Comparison of ENCODE assay signal across 21 mouse cellular contexts in genomic region chr9:56451570-56451969, GRCm38 (mm10). TPM values are rescaled to one million over a fixed set of nuclear protein-coding genes. Genes with fewer than 3 reads are reported as not detected.
DNase-seq lines count a peak whose midpoint lies in the region; ATAC-seq lines count a peak whose summit lies in the region.
"Had no signal": no experiment of that assay in that cellular context is flagged by ENCODE, and none has a peak within 500 bp of the region (broad histone marks: within the 10 kb centered on the region; RNA-seq: fewer than 3 reads in every experiment).

No protein-coding gene starts in this region.

- H3K27me3 ChIP-seq in hindbrain, embryonic 15.5 days: no peaks in the 10 kb centered on the region
- H3K27me3 ChIP-seq in hindbrain, embryonic 12.5 days: no peaks in the 10 kb centered on the region
- H3K27me3 ChIP-seq in midbrain, embryonic 14.5 days (ENCODE audit: control insufficient read depth, insufficient read depth, low read length): no peaks in the 10 kb centered on the region
- H3K27me3 ChIP-seq in midbrain, embryonic 10.5 days (ENCODE audit: low read depth, poor library complexity, severe bottlenecking): no peaks in the 10 kb centered on the region
- H3K27me3 ChIP-seq: CH12.LX; limb, embryonic 12.5 days; liver, embryonic 13.5 days; midbrain, embryonic 12.5 days; stomach, embryonic 15.5 days had no signal

- no peak overlapping the region for H3K4me2 ChIP-seq in hindbrain, embryonic 15.5 days
- no peak overlapping the region for H3K4me2 ChIP-seq in hindbrain, embryonic 12.5 days (replicated peaks)
- H3K4me2 ChIP-seq in midbrain, embryonic 14.5 days (ENCODE audit: low read length): no peak overlapping the region
- H3K4me2 ChIP-seq: limb, embryonic 12.5 days; liver, embryonic 13.5 days; midbrain, embryonic 12.5 days; stomach, embryonic 15.5 days had no signal

- no peak for ATAC-seq in hindbrain, embryonic 15.5 days (ENCODE audit: low FRiP score, low read depth)
- no peak for ATAC-seq in hindbrain, embryonic 12.5 days (ENCODE audit: low FRiP score)
- no peak for ATAC-seq in midbrain, embryonic 14.5 days (ENCODE audit: low FRiP score, low TSS enrichment)

- 0 out of 2 replicates have a peak overlapping the region, but pooled peaks have one; percentile 1 for H3K27ac ChIP-seq in hindbrain, embryonic 15.5 days (replicated peaks)
- H3K27ac ChIP-seq in hindbrain, embryonic 12.5 days: no peak overlapping the region
- H3K27ac ChIP-seq in midbrain, embryonic 14.5 days (replicated peaks; ENCODE audit: low read depth, low read length): no peak overlapping the region
- no peak overlapping the region for H3K27ac ChIP-seq in midbrain, embryonic 10.5 days (replicated peaks)
- H3K27ac ChIP-seq: embryonic facial prominence, embryonic 10.5 days; limb, embryonic 12.5 days; liver, embryonic 13.5 days; midbrain, embryonic 12.5 days; stomach, embryonic 15.5 days had no signal

- H3K36me3 ChIP-seq in hindbrain, embryonic 15.5 days: no peaks in the 10 kb centered on the region
- H3K36me3 ChIP-seq in hindbrain, embryonic 12.5 days: no peaks in the 10 kb centered on the region
- no peaks in the 10 kb centered on the region for H3K36me3 ChIP-seq in midbrain, embryonic 14.5 days (ENCODE audit: control insufficient read depth, insufficient read depth, low read length)
- H3K36me3 ChIP-seq in midbrain, embryonic 10.5 days: peaks cover 8% of the 10 kb centered on the region; the same call in 1 of the 2 replicates
- H3K36me3 ChIP-seq: liver, embryonic 13.5 days; stomach, embryonic 15.5 days had no signal

- WGBS in hindbrain, embryonic 15.5 days: 73% methylated on average over 6 of the region's 6 CpGs
- 93% methylated on average over 6 of the region's 6 CpGs for WGBS in hindbrain, embryonic 12.5 days
- 91% methylated on average over 6 of the region's 6 CpGs for WGBS in midbrain, embryonic 14.5 days
- WGBS in midbrain, embryonic 10.5 days: 93% methylated on average over 6 of the region's 6 CpGs

- no peaks in the 10 kb centered on the region; the same call in 1 of the 2 replicates for H3K4me1 ChIP-seq in hindbrain, embryonic 15.5 days (replicated peaks)
- no peaks in the 10 kb centered on the region for H3K4me1 ChIP-seq in hindbrain, embryonic 12.5 days
- H3K4me1 ChIP-seq in midbrain, embryonic 14.5 days (ENCODE audit: control insufficient read depth, insufficient read depth, low read length): no peaks in the 10 kb centered on the region
- H3K4me1 ChIP-seq in midbrain, embryonic 10.5 days: no peaks in the 10 kb centered on the region
- H3K4me1 ChIP-seq: embryonic facial prominence, embryonic 10.5 days; limb, embryonic 12.5 days; midbrain, embryonic 12.5 days; stomach, embryonic 15.5 days had no signal

- DNase-seq in cerebellum, adult 9-11 months: peak; percentile 43
- no peak for DNase-seq in cerebellum, adult 8-10 months
- DNase-seq in midbrain, embryonic 14.5 days: peak; percentile 8
- DNase-seq in midbrain, embryonic 10.5 days (ENCODE audit: low spot score): no peak
- peak; percentile 18 to 24 for DNase-seq in cerebellum, postnatal 10 days
- DNase-seq: adrenal gland, postnatal 14 days; gastrocnemius, postnatal 10 days; heart, adult 18-20 months; heart, postnatal 36 days; kidney, adult 11 months; liver, embryonic 13.5 days; right cerebral cortex, postnatal 25 days; thymus, adult 18-20 months had no signal

- H3K9me3 ChIP-seq in hindbrain, embryonic 15.5 days: no peaks in the 10 kb centered on the region
- H3K9me3 ChIP-seq in hindbrain, embryonic 12.5 days (replicated peaks): no peaks in the 10 kb centered on the region
- H3K9me3 ChIP-seq in midbrain, embryonic 14.5 days (ENCODE audit: control insufficient read depth, low read length): no peaks in the 10 kb centered on the region
- H3K9me3 ChIP-seq in midbrain, embryonic 10.5 days (replicated peaks): no peaks in the 10 kb centered on the region
- H3K9me3 ChIP-seq: embryonic facial prominence, embryonic 10.5 days; limb, embryonic 12.5 days; liver, embryonic 13.5 days; midbrain, embryonic 12.5 days; stomach, embryonic 15.5 days had no signal

- H3K9ac ChIP-seq in hindbrain, embryonic 15.5 days: no peak overlapping the region
- no peak overlapping the region for H3K9ac ChIP-seq in hindbrain, embryonic 12.5 days
- H3K9ac ChIP-seq in midbrain, embryonic 14.5 days (replicated peaks; ENCODE audit: low read length): no peak overlapping the region
- H3K9ac ChIP-seq: limb, embryonic 12.5 days; liver, embryonic 13.5 days; midbrain, embryonic 12.5 days; stomach, embryonic 15.5 days had no signal

- no peak overlapping the region for H3K4me3 ChIP-seq in hindbrain, embryonic 15.5 days
- H3K4me3 ChIP-seq in hindbrain, embryonic 12.5 days: no peak overlapping the region
- H3K4me3 ChIP-seq in midbrain, embryonic 14.5 days (replicated peaks; ENCODE audit: low read depth, low read length): no peak overlapping the region
- no peak overlapping the region for H3K4me3 ChIP-seq in midbrain, embryonic 10.5 days
- H3K4me3 ChIP-seq: embryonic facial prominence, embryonic 10.5 days; limb, embryonic 12.5 days; liver, embryonic 13.5 days; midbrain, embryonic 12.5 days; myocyte; stomach, embryonic 15.5 days had no signal

RNA-seq across cellular contexts. Expression of gene Hmg20a, which starts 33.2 kb away (rescaled TPM):
- 73.4 and 78.3 TPM in 2 replicates for polyA plus RNA-seq in hindbrain, embryonic 15.5 days (2015; fragmentation: Nextera tagmentation; extraction: Ambion mirVana)
- 83.1 and 86.5 TPM in 2 replicates for polyA plus RNA-seq in hindbrain, embryonic 12.5 days (2016; fragmentation: Nextera tagmentation; extraction: Ambion mirVana)
- 68.4 and 94.3 TPM in 2 replicates for polyA plus RNA-seq in midbrain, embryonic 14.5 days (2014; fragmentation: Nextera tagmentation; extraction: Ambion mirVana)
- 62.5 and 74.3 TPM in 2 replicates for polyA plus RNA-seq in midbrain, embryonic 10.5 days (2016; fragmentation: Nextera tagmentation; extraction: Ambion mirVana)

RNA-seq across cellular contexts. Expression of gene Peak1, which starts 33.7 kb away (rescaled TPM):
- 5.3 and 5.8 TPM in 2 replicates for polyA plus RNA-seq in hindbrain, embryonic 15.5 days (2015; fragmentation: Nextera tagmentation; extraction: Ambion mirVana)
- 8.1 and 9.4 TPM in 2 replicates for polyA plus RNA-seq in hindbrain, embryonic 12.5 days (2016; fragmentation: Nextera tagmentation; extraction: Ambion mirVana)
- 4.2 and 4.7 TPM in 2 replicates for polyA plus RNA-seq in midbrain, embryonic 14.5 days (2014; fragmentation: Nextera tagmentation; extraction: Ambion mirVana)
- 4.3 and 4.5 TPM in 2 replicates for polyA plus RNA-seq in midbrain, embryonic 10.5 days (2016; fragmentation: Nextera tagmentation; extraction: Ambion mirVana)

Comparison
In these comparisons a context has a peak if more than half of its experiments do, and no peak if none do; other contexts are left out.
1. DNase-seq: peak in cerebellum, adult 9-11 months (single experiment), midbrain, embryonic 14.5 days (single experiment) and cerebellum, postnatal 10 days (2 of 2); none in cerebellum, adult 8-10 months (single experiment) and midbrain, embryonic 10.5 days (single experiment).